Mouse (Mus musculus) liver, postnatal 0 days (tissue): ENCODE results near the gene Polrmt. TPM values are rescaled to one million over a fixed set of nuclear protein-coding genes. Genes with fewer than 3 reads are reported as not detected.
A peak's percentile ranks its signal among the peaks of the same experiment; 100 is the strongest.

Source experiments
- ATAC-seq: fragments of 200-750 bp; cut with Nextera tagmentation; 2 replicates; pipeline ENCODE4 v1.8.0; 2017; ENCODE audit warnings: mild to moderate bottlenecking, moderate library complexity
- DNase-seq: peaks from one replicate; pipeline ENCODE4 v3.0.0-alpha.2; 2016
- H3K27ac ChIP-seq: fragments of 300-500 bp; sonication (generic); 2 replicates; pipeline ENCODE4 v1.5.1; 2014; ENCODE audit warnings: antibody characterized with exemption, moderate library complexity, mild to moderate bottlenecking, low read depth
- H3K27me3 ChIP-seq: fragments of 300-500 bp; sonication (generic); 2 replicates; pipeline ENCODE4 v1.6.1; 2014; ENCODE audit warnings: low read length, control low read depth, mixed read lengths; ENCODE audit not compliant: insufficient read depth
- H3K36me3 ChIP-seq: fragments of 300-500 bp; sonication (generic); replicated peaks from 2 replicates; pipeline ENCODE4 v1.6.1; 2014; ENCODE audit warnings: mild to moderate bottlenecking, control low read depth, low read length, moderate library complexity, mixed read lengths; ENCODE audit not compliant: insufficient read depth
- H3K4me1 ChIP-seq: fragments of 300-500 bp; sonication (generic); 2 replicates; pipeline ENCODE4 v1.6.1; 2014; ENCODE audit warnings: antibody characterized with exemption, mild to moderate bottlenecking, control low read depth; ENCODE audit not compliant: insufficient read depth
- H3K4me2 ChIP-seq: fragments of 300-500 bp; sonication (generic); 2 replicates; pipeline ENCODE4 v1.6.1; 2014; ENCODE audit warnings: low read depth, mild to moderate bottlenecking, low read length, moderate library complexity, mixed read lengths
- H3K4me3 ChIP-seq: fragments of 300-500 bp; sonication (generic); 2 replicates; pipeline ENCODE4 v1.5.1; 2014; ENCODE audit warnings: low read depth, low read length
- H3K9ac ChIP-seq: fragments of 300-500 bp; sonication (generic); replicated peaks from 2 replicates; pipeline ENCODE4 v1.6.1; 2014; ENCODE audit warnings: mild to moderate bottlenecking, moderate library complexity
- H3K9me3 ChIP-seq: fragments of 300-500 bp; sonication (generic); 2 replicates; pipeline ENCODE4 v1.6.1; 2016; ENCODE audit warnings: mild to moderate bottlenecking, control low read depth, low read length, mixed read lengths
- CTCF ChIP-seq: sonication (generic); IDR thresholded peaks from 2 replicates; pipeline ENCODE4 v1.5.1; 2016; ENCODE audit warnings: antibody characterized with exemption, low read depth
- EP300 ChIP-seq: IDR thresholded peaks from 2 replicates; pipeline ENCODE4 v1.6.1; 2016; ENCODE audit warnings: antibody characterized with exemption, low read depth, mild to moderate bottlenecking
- WGBS: fragments of 180-500 bp; shearing (Covaris S2); extraction: QIAGEN DNeasy Blood & Tissue Kit; methylation state at CpG from one replicate; pipeline ENCODE4 v1.1.7; 2014; ENCODE audit not compliant: insufficient replicate concordance; 5-methylcytosine and 5-hydroxymethylcytosine counted together
- polyA plus RNA-seq: library from polyadenylated mRNA; unstranded; fragments of >200 nt; fragmentation: Nextera tagmentation; extraction: Ambion mirVana; gene quantifications from 2 replicates; pipeline ENCODE4 v1.2.1, GENCODE M21; 2015

Gene Polrmt
- polyA plus RNA-seq, 1 experiment from 2014 or later: 12.6 TPM

- DNase-seq (peak; percentile 60), ATAC-seq (peak; percentile 15)
- peak overlapping the region; percentile 52 for H3K27ac ChIP-seq
- H3K9ac ChIP-seq: no peak overlapping the region
- peaks cover 6% of the 10 kb centered on the region; the same call in 1 of the 2 replicates for H3K36me3 ChIP-seq
- no peak for TF ChIP-seq EP300
- TF ChIP-seq CTCF: no peak
- no peaks in the 10 kb centered on the region for H3K27me3 ChIP-seq
- no peak overlapping the region for H3K4me3 ChIP-seq
- H3K4me1 ChIP-seq: peaks cover 31% of the 10 kb centered on the region
- no peaks in the 10 kb centered on the region for H3K9me3 ChIP-seq
- 55% methylated on average over 10 of the region's 10 CpGs for WGBS
- no peak overlapping the region for H3K4me2 ChIP-seq
Measured at GRCm38 (mm10) chr10:79701443-79702129, 44.8 kb downstream of the Polrmt start.

GRCm38 (mm10) chr10:79700676-79701075, 45.7 kb downstream of the Polrmt start:
- Histone ChIP-seq H3K9me3 (no peaks in the 10 kb centered on the region), H3K4me3 (no peak overlapping the region), H3K4me2 (0 out of 2 replicates have a peak overlapping the region, but pooled peaks have one; percentile 14), H3K9ac (no peak overlapping the region), H3K36me3 (no peaks in the 10 kb centered on the region), H3K27ac (peak overlapping the region; percentile 52), H3K27me3 (no peaks in the 10 kb centered on the region), H3K4me1 (peaks cover 31% of the 10 kb centered on the region)
- no peak for DNase-seq
- no peak for TF ChIP-seq EP300
- TF ChIP-seq CTCF: no peak
- no peak for ATAC-seq
- WGBS: 41% methylated on average over 7 of the region's 7 CpGs

- no peak overlapping the region for H3K4me3 ChIP-seq
- no peak for TF ChIP-seq CTCF
- WGBS: 91% methylated on average over 6 of the region's 6 CpGs
- no peak for DNase-seq
- H3K4me2 ChIP-seq: no peak overlapping the region
- no peak overlapping the region for H3K9ac ChIP-seq
- no peak for ATAC-seq
- H3K9me3 ChIP-seq: no peaks in the 10 kb centered on the region
- H3K27ac ChIP-seq: no peak overlapping the region
- H3K4me1 ChIP-seq: peaks cover 24% of the 10 kb centered on the region
- no peaks in the 10 kb centered on the region for H3K36me3 ChIP-seq
- H3K27me3 ChIP-seq: no peaks in the 10 kb centered on the region
Measured at GRCm38 (mm10) chr10:79698459-79698858, 47.9 kb downstream of the Polrmt start.

DNA sequence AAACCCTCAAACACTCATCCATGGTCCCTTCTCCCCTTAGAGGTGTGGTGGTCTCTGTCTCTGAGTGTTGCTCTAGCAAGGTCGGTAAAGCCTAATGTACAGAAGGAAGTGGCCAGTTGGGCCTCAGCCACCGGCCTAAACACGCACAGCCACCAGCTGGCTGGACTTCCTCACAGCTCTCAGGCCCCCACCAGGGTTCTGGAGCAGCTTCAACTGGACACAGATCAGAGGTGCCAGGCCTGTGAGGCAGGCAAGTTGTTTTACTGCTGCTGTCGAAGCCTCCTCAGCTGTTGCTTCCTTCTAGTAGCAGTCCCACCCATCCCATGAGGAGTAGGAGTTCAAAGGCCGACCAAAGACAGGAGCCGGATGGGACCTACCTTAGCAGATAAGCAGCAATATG, 48.5 kb downstream of the Polrmt start:
- Histone ChIP-seq H3K4me3 (no peak overlapping the region), H3K27ac (no peak overlapping the region), H3K36me3 (no peaks in the 10 kb centered on the region), H3K4me1 (peaks cover 24% of the 10 kb centered on the region), H3K27me3 (no peaks in the 10 kb centered on the region), H3K9me3 (no peaks in the 10 kb centered on the region), H3K9ac (no peak overlapping the region), H3K4me2 (no peak overlapping the region)
- ATAC-seq (no peak), DNase-seq (no peak)
- TF ChIP-seq EP300 (no peak), CTCF (no peak)
- WGBS: 48% methylated on average over 6 of the region's 6 CpGs

- peaks cover 20% of the 10 kb centered on the region for H3K4me1 ChIP-seq
- H3K27ac ChIP-seq: peak overlapping the region; percentile 71
- H3K4me3 ChIP-seq: no peak overlapping the region
- H3K36me3 ChIP-seq: no peaks in the 10 kb centered on the region
- DNase-seq (no peak), ATAC-seq (peak; percentile 30; the same call in 1 of the 2 replicates)
- H3K9ac ChIP-seq: peak overlapping the region; percentile 26; the same call in 1 of the 2 replicates
- no peak for TF ChIP-seq EP300
- TF ChIP-seq CTCF: no peak
- no peaks in the 10 kb centered on the region for H3K9me3 ChIP-seq
- peak overlapping the region; percentile 40; the same call in 1 of the 2 replicates for H3K4me2 ChIP-seq
- no peaks in the 10 kb centered on the region for H3K27me3 ChIP-seq
- WGBS: 54% methylated on average over 9 of the region's 9 CpGs
Measured at GRCm38 (mm10) chr10:79696129-79696651, 50.2 kb downstream of the Polrmt start.

DNA sequence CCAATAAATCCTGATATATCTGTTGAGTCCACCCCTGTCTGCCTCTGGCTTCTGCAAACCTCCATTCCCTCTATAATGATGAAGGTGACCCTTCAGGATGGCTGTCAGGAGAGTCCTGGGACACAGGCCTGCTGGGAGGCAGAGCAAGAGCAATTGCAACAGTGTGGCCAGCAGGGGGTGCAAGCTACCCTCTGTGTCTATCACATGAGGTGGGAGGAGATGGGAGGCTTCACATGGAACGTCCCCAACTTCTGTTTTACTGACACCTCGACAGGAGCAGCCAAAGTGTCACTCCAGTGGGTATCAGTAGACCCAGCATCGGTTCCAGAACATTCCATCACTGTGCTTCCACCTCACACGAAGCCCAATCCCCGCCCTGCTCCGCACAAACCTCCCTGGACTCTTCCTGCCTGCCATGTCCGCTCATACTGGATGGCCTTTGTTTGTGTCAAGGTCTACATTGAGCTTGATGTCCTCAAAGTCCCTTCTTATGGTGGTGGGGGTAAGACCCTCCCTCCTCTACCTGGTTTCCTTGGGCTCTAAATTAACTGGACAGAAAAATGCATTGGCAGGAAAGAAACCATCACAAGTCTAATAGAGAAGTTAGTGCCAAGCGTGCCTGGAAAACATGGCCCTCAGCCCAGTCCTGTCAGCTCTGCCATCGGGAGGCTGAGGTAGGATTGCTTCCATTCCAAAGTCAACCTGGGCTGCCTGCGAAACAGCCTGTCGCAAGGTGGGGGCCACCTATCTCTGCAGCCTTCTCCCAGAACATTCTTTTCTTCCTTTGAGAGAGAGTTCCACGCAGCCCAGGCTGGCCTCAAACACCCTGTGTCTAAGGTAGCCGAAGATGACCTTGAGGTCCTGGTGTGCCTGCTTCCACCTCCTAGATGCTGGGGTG, 50.9 kb downstream of the Polrmt start:
- no peak overlapping the region for H3K4me3 ChIP-seq
- H3K4me1 ChIP-seq: peaks cover 17% of the 10 kb centered on the region
- H3K9ac ChIP-seq: peak overlapping the region; percentile 26; the same call in 1 of the 2 replicates
- no peaks in the 10 kb centered on the region for H3K36me3 ChIP-seq
- DNase-seq: peak; percentile 90
- no peaks in the 10 kb centered on the region for H3K9me3 ChIP-seq
- H3K27ac ChIP-seq: peak overlapping the region; percentile 48
- TF ChIP-seq EP300 (no peak), CTCF (peak; percentile 98)
- H3K27me3 ChIP-seq: no peaks in the 10 kb centered on the region
- peak; percentile 70 for ATAC-seq
- H3K4me2 ChIP-seq: peak overlapping the region; percentile 40; the same call in 1 of the 2 replicates
- 55% methylated on average over 13 of the region's 13 CpGs for WGBS
